Mouse (Mus musculus): ENCODE results near the gene Ccl17.

DNA sequence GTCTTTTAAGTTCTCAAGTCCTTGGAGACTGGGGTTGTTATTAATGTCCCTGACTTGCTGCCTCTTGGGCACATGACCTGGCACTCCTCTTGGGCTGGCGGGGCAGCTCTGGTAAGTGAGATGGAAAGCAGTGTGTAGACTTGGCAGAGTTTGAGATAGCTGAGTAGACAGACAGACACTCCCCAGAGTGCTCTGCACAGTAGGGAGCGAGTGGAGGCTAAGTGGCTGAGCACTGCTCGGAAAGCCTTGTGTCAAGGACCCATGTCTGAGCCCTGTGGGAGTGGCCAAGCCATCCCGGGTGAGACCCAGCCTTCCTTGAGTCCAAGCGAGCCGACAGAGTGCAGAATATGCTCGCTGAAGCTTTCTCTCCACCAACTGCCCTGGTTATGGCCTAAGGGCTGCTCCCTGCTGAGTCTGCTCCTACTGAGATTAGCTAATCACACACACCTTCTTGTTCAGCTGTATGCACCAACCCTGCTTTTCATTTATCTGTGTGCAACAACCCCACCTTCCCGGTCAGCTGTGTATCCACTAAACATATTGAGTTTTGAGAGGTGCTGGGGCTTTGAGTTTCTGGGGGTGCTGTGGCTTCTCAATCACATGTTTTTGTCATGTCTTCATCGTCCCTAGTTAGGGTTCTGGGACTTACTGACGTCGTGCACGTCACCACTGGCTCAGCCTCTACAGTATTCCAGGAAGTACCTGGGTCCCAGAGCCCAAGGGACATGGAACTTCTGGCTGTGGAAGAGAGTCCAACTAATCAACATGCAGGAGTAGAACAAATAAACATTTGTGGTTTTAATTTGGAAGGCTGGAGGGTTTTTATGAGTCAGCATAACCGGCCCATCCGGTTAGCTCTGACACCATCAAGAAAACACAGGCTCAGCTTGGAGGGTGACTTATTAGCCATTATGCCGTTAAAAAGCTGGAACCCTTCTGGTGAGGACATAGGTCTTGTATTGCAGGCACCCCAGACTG, 22.4 kb upstream of the Ccl17 start:
- TF ChIP-seq EP300 (IDR thresholded peaks at IDR 0.05; ENCODE audit: low read depth) (peak; percentile 100), CTCF (IDR thresholded peaks at IDR 0.05; ENCODE audit: low read depth) (no peak)

Data from liver, postnatal 0 days (tissue).